Mouse (Mus musculus) left cerebral cortex, postnatal 14 days (tissue): Measurements from ENCODE around the gene Itgad. TPM values are rescaled to one million over a fixed set of nuclear protein-coding genes. Genes with fewer than 3 reads are reported as not detected.

Experiments used
- DNase-seq, 2 experiments: peaks; one replicate each; pipeline ENCODE4 v3.0.0; 2021 to 2022; ENCODE audit warnings: low spot score in 2 of 2, mixed read lengths in 1 of 2
- intact Hi-C: fragments of 180-260 bp; cut with DNase I; formaldehyde crosslinking; loops from one replicate; pipeline ENCODE4 v1.15.1; 2025
- total RNA-seq, 2 experiments: library from RNA; stranded (reverse); gene quantifications; 2 replicates each; pipeline ENCODE4 v1.2.3; 2021

Itgad gene
- total RNA-seq, 2 experiments from 2014 or later: not detected

DNA sequence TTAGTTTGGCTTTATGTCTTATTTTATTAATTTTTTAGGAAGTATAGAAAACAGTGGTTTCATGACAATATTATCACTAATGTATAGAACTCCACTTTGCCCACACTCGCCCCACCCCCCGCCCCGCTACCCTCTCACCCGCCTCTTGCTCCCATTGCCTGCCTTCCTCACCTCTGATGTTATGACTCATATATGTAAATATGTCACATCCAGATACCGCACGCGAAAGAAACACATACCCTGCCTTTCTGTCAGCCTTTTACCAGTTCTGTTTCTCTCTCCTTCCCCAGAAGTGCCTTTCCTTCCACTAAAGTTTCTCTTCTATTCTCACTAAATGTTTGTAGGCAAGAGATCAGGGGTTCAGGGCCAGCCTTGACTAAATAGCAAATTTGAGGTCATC, 12.2 kb downstream of the Itgad start:
- intact Hi-C loops: no loop called here
- no peak for DNase-seq

DNA sequence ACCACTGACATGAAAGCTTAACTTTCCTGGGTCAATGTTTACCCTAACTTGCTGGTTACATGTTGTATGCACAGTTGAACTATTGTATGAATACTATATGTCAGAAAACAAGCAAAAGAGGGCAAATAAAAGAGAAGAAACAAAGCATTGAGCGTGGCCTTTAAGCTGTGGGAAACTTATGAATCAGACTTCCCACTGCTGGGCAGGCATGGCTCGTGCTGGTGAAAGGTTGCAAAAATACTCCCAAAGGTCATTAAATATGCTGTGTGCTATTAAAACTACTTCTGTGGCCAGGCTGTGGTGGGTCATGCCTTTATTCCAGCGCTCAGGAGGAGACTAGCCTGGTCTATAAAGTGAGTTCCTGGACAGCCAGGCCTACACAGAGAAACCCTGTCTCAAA, 15.8 kb downstream of the Itgad start:
- no peak for DNase-seq
- intact Hi-C loops: no loop called here

DNA sequence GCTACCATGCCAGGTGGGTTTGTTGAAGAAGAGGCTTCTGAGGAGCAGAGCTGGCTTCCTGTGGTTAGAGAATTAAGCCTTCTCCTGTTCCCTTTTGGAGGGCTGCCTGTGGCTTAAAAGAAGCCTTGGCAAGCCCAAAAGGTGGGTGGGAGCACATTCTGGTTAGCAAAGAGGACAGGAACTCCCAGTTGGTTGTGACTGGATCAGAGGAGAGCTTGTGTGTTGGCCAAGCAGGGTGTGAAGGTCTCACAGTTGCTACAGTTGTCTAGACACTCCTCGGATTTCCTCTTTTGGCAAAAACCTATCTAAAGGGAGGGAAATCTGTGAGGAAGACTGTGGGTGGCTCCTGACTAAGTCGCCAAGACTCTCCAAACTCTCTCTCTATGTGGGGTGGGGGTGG, 24.2 kb downstream of the Itgad start:
- peak; percentile 33 to 48 for DNase-seq
- intact Hi-C loops: no loop called here

DNA sequence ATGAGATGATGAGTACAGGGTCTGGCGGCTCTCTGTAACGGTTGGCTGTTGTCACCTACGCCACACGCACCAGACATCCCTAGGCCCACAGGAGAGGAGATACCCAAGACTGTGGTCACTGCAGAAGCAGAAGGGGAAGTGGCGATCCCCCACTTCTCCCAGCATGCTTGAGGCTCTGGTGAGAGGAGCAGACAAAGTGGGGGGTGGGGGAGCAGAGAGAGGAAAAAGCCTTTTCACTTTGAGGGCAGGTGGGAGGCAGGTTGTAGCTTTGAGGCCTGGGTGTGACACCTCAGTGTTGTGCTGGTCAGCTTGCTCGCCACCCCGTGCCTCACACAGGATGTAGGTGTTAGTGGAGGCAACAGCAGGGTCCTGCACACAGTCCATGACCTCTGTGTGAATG, 25.9 kb downstream of the Itgad start:
- intact Hi-C loops: no loop called here
- no peak for DNase-seq

DNA sequence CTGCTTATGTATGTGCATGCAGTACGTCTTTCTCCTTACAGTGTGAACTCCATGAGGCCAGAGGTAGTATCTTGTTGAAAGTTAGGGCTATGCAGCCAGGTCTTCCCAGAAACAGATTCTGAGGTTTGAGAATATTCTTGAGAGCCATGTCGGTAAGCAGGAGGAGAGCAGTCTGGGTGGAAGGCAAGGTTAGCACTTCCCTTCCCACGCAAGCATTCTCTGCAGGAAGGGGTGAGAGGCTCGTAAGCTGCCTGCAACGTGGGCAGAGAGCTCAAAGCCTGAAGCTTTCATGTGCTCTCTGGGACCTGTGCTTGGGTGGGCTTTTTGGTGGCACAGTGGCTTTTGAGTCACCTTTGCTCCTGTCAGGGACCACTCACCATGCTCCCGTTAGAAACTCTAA, 26.4 kb downstream of the Itgad start:
- DNase-seq: no peak
- intact Hi-C loops: no loop called here

DNA sequence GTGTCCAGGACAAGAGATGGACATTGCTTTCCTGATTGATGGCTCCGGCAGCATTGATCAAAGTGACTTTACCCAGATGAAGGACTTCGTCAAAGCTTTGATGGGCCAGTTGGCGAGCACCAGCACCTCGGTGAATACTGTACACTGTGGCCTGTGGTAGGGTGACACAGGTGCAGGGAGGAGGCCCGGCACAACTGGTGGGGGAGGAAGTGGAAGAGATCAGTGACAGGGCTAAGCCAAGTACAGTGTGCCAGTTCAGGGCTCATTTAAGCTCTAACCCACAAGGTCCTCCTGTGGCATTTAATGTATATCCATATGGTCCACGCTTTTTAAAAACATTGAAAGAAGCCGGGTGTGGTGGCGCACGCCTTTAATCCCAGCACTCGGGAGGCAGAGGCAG, 27.5 kb downstream of the Itgad start:
- intact Hi-C loops: no loop called here
- no peak for DNase-seq

DNA sequence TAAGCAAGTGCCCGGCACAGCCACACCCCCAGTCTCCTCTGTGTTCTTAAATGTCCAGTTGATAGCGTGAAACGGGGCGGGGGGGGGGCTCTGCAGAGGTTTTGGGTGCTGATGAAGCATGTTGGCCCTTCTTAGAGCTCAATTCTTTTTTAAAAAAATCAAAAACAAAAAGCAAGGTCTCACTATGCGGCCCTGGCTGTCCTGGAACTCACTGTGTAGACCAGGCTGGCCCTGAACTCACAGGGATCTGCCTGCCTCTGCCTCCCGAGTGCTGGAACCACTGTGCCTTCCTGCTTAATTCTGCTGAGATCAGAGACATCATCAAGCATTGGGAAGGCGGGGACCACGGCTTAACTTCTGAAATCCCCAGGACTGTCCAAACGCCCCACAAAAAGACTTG, 47.4 kb downstream of the Itgad start:
- DNase-seq: no peak
- intact Hi-C loops: loop anchor here (10.0 kb wide), 1 partner anchor 197 kb away; the partner anchor contains the start of gene Trim72

DNA sequence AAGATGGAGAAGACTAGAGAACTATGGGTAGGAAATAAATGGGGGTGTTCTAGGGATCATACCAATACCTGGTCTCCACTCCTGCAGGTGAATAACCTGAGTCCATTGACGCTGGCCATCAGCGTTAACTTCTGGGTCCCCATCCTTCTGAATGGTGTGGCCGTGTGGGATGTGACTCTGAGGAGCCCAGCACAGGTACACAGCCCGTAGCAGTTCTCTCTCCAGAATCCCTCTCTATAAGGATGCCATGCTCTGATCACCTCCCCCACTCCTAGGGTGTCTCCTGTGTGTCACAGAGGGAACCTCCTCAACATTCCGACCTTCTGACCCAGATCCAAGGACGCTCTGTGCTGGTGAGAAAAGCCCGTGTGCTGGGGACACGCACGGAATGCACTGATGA, 48.9 kb downstream of the Itgad start:
- intact Hi-C loops: loop anchor here (10.0 kb wide), 1 partner anchor 198 kb away; the partner anchor contains the start of gene Trim72
- no peak for DNase-seq

DNA sequence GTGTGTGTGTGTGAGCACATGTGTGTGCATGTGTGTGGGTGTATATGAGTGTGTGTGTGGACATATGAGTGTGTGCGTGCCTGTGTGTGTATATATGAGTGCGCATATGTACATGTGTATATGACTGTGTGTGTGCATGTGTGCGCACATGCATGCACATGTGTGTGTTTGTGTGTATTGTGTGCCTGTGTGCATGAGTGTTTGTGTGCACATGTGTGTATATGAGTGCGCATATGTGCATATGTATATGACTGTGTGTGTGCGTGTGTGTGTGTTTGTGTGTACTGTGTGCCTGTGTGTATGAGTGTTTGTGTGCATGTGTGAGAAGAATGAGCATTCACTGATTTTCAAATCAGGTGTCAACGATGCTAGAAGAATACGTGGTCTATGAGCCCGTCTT, 50.0 kb downstream of the Itgad start:
- DNase-seq: no peak
- intact Hi-C loops: loop anchor here (10.0 kb wide), 1 partner anchor 199 kb away; the partner anchor contains the start of gene Trim72

DNA sequence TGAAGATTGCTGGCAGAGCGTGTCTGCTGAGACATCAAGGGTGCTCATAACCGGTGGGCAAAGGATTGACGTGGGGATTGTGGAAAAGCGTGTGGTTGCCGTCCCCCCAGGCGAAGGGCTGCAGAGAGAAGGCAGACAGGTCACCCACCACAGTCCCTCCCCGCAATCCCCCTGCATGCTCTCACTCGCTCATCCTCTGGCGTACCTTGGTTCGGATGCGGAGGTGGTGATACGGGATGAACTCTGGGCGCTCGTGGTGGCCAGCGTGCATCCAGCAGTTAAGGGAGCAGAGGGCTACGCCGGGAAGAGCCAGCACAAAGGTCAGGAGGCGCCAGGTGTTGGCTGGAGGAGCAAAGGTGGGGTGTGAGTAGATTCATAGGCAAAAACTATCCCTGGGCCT, 51.5 kb downstream of the Itgad start:
- intact Hi-C loops: loop anchor here (10.0 kb wide), 1 partner anchor 201 kb away; the partner anchor contains the start of gene Trim72
- DNase-seq: no peak

DNA sequence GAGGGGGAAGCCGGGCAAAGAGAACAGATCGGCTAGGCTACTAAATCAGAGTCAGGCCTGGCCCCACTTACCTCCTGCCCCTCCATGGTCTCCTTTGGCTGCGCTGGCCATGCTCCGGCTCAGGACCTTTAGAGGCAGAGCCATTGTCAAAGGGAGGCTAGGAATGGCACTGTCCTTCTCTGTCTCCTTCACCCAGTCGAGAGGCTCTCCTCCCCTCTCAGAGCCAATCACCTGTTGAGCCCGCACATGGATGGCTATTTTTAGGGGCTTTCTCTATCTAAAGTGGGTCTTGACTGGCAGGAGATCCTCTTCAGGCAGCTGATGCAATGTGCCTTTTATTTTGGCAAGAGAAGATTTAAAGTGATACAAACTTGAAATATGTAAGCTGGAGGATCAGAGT, 52.0 kb downstream of the Itgad start, which contains the start of gene Cox6a2:
TSS of gene Cox6a2 (minus strand) at position 236 of the 400 bp plus-strand sequence.
- intact Hi-C loops: loop anchor here (10.0 kb wide), 1 partner anchor 201 kb away; the partner anchor contains the start of gene Trim72
- DNase-seq: peak in 1 of 2 experiments; percentile 16

DNA sequence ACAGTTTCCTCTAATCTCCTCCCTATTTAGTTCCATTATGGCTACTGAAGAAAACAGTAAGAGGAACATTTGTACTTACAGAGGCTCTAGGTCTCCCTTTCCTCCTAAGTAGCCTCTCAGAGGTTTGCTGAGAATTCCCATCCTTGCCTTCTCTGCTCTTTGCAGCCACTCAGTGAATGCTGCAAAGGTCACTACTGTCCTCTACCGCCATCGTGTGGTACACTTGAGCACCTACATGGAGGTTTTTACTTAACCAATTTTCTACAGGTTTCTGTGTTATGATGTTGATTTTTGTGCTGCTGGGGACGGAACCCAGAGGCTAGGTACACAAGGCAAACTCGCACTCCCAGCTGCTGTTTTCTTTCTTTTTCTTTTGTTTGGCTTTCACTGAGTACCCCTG, 54.0 kb downstream of the Itgad start:
- intact Hi-C loops: loop anchor here (2.0 to 10.0 kb wide), 2 partner anchors 109 to 203 kb away; partner anchors contain the start of gene Trim72
- DNase-seq: peak; percentile 54 to 71

DNA sequence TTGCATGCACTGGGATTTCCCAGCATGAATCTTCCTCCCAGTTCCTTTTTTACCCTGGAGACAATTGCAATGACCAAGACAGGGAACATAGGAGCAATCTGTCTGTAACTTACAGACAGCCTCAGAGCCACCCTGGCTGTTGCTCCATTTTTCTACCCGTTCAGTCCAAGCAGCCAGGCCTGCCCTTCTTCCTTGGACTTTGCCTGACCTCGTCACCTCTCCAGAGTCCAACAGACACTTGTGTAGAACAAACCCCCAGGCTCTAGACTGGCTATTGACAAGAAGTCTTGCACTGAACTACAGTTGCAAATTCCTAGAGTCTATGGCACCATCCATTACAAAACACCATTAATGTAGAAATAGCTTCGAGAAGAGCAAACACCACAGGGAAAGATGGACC, 55.6 kb downstream of the Itgad start:
- intact Hi-C loops: loop anchor here (2.0 to 10.0 kb wide), 2 partner anchors 111 to 205 kb away; partner anchors contain the start of gene Trim72
- DNase-seq: no peak

DNA sequence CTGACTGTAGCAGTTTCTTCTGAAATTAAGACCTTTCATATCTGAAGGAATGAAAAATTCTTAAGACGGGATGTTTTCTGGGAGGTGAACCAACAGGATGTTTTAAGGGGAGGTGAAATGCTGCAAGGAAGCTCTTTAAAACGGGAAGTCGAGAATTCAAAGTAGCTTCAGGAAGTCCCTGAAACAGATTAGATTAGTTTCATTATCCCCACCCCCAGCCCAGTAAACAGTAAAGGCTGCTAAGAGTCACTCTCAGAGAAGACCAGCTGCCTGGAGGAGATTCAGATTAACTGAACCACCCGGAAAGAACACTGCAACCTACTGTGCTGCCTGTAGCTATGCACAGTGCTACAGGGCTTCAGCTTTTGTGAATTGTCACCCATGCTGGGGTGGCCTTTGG, 65.8 kb downstream of the Itgad start:
- intact Hi-C loops: no loop called here
- DNase-seq: no peak

DNA sequence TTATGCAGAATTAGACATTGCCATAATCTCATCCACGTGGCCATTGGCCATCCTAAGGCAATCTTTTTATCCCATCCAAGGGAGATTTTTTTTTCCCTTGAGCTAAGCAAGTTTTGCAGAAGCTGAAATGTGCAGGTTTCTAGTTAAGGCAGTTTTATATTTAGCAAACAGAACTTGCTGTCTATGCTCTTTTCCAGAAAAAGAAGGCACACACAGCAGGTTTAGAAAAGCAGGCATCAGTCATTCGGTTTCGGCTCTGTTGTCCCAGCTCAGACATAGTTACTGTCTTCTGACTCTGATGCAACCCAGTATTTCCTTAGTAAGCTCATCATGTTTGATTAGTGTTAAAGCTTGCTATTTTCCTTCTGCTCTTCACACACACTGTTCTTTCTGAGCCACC, 66.8 kb downstream of the Itgad start:
- no peak for DNase-seq
- intact Hi-C loops: no loop called here

DNA sequence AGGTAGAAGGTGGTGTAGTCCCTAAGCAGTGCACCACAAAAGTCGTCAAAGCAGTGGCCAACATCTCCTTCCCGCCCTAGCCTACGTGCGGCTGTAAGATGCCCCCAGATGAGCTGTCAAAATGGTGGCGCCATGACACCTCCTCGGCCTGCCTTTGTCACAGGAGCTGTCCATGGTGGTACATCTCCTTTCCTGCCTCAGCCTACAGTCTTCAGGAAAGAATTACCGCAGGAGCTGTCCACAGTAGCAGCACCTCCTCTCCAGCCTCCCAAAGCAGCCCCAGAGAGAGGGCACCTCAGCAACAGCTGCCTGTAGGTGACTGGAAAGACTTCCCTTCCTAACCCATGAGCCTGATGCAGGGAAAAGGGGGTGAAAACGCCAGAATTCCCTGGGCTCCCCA, 77.6 kb downstream of the Itgad start:
- DNase-seq: no peak

DNA sequence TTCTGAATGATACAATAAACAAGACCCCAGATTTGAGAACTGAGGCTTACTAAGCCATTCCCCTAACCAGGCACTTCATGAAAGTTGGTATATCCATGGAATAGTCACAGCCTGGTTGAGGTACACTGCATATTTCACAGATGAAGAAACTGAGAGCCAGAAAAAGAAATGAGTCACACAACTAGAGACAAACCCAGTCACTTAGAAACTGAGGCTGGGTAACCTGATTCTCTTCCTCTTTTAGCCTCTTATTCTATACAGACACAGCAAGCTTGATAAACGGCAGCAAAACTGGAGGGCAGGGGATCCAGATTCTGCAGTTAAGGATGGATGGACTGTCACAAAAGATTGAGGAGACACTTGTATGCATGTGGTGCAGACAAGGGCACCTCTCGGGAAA, 80.6 kb downstream of the Itgad start:
- no peak for DNase-seq
- intact Hi-C loops: loop anchor here (5.0 kb wide), 1 partner anchor 468 kb away; no protein-coding TSS in a partner anchor

More for the DNA sequence above, 77.6 kb downstream of the Itgad start:
- intact Hi-C loops: no loop called here

DNA sequence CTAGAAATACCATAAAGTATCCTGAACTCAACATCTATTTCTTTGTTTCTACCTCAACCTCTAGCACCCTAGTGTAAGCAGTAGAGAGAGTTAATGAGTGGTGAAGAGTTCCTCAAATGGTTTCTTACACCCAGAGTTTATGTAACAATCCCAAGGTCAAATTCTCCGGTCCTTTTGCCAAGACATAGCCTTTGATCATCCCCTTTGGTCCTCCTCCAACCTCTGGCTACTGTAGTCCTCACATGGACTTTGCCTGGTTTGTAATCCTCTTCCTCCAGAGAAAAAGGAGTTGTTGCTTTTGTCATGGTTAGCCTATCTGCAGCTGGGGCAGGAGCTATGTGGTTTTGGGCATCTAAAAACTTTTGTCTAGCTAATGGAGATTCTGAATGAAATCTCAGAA, 81.3 kb downstream of the Itgad start:
- intact Hi-C loops: loop anchor here (5.0 kb wide), 1 partner anchor 467 kb away; no protein-coding TSS in a partner anchor
- no peak for DNase-seq

DNA sequence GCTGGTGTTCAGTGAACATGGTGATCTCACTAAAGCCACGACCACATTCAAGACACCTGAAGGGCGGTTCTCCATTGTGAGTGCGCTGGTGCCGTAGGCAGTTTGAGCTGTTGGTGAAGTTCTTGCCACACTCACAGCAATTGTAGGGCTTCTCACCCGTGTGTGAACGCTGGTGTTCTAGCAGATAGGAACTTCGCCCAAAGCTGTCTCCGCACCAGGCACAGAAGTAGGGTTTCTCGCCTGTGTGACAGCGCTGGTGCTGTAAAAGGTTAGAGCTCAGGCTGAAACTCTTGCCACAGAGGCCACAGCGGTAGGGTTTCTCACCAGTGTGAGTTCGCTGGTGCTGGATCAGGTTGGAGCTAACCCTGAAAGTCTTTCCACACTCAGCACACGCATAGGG, 82.2 kb downstream of the Itgad start:
- intact Hi-C loops: loop anchor here (5.0 kb wide), 1 partner anchor 466 kb away; no protein-coding TSS in a partner anchor
- DNase-seq: no peak

DNA sequence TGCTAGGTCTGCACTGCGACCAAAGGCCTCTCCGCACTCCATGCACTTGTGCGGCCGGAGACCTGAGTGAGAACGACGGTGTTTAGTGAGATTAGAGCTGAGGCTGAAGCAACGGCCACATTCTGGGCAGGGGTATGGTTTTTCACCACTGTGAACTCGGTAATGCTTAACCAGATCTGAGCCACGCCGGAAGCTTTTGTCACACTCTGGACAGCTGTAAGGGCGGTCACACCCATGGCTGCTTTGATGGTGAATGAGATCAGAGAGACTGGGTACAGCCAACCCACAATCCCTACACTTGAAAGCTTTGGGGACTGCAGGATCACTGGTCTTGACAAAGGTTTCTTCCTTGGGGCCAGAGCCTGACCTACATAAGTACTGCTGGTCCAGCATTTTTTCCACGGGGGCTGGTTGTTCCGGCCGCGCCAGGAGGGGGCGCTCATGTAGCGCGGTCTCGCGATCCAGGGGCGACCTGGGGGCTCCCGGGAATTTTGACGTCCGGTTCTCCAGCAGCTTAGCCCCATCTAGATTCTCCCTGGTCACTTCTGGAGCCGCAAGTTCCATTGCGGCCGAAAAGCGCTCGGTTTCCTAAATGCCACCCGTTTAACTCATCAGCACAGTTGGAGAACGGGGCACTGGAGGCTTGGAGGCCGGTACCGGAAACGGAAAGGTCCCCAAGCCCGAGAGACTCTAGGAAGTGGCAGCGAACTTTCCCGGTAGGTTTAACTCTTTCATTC, 82.8 kb downstream of the Itgad start, which contains the start of gene Armc5:
TSS of gene Armc5 (plus strand) at position 487 of the 737 bp plus-strand sequence.
- intact Hi-C loops: loop anchor here (5.0 kb wide), 1 partner anchor 465 kb away; no protein-coding TSS in a partner anchor

DNA sequence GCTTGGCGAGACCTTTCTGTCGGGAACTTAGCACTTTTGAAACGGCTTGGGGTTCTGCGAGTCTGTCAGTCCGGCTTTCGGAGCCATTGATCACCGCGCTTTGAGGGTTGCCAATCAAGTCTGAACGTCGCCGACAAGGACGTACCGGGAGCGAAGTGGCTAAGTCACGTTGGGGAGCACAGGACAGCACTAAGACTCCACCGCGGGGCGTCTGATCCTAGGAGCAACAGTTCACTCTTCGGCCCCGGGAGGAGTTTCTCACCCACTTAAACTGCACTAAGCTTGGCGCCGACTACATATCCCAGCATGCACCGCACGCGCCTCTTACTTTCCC, 83.4 kb downstream of the Itgad start:
- no peak for DNase-seq
- intact Hi-C loops: loop anchor here (5.0 kb wide), 1 partner anchor 465 kb away; no protein-coding TSS in a partner anchor

More for the DNA sequence above, 82.8 kb downstream of the Itgad start, which contains the start of gene Armc5:
- DNase-seq: peak; percentile 81 to 84
